ENCODE assay signal across 10 mouse cellular contexts in the genomic region with DNA sequence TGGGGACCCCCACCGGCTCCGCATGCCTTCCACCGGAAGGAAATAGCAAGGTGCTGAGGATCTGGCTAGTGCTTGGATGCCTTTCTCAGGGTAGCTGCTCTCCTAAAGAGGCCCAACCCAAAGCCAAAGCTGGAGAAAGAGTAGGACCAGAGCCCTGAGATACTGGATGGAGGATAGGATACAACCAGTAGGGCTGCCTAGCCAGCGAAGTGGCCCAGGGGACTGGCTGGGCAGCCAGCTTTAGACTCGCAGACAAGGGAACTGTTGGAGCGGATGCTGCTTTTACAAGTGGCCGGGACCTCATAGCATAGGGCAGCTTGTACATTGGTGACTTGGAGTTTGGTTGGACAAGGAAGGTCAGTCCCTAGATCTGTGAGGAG. TPM values are rescaled to one million over a fixed set of nuclear protein-coding genes. Genes with fewer than 3 reads are reported as not detected.
A peak's percentile ranks its signal among the peaks of the same experiment; 100 is the strongest.
DNase-seq lines count a peak whose midpoint lies in the region; ATAC-seq and TF ChIP-seq lines count a peak whose summit lies in the region.
"Had no signal": no experiment of that assay in that cellular context is flagged by ENCODE, and none has a peak within 500 bp of the region (broad histone marks: within the 10 kb centered on the region; RNA-seq: fewer than 3 reads in every experiment).

No protein-coding gene starts in this region.

- no peak overlapping the region for H3K9ac ChIP-seq in forebrain, embryonic 16.5 days (replicated peaks; ENCODE audit: low read depth, low read length)
- H3K9ac ChIP-seq in limb, embryonic 14.5 days (ENCODE audit: low read depth, low read length, severe bottlenecking), result peak overlapping the region; percentile 57; the same call in 1 of the 2 replicates
- H3K9ac ChIP-seq in stomach, embryonic 16.5 days (ENCODE audit: low read length), result peak overlapping the region; percentile 70; the same call in 1 of the 2 replicates

- H3K27me3 ChIP-seq in forebrain, embryonic 10.5 days (ENCODE audit: poor library complexity, severe bottlenecking), result peaks cover 73% of the 10 kb centered on the region
- H3K27me3 ChIP-seq in forebrain, embryonic 16.5 days (replicated peaks; ENCODE audit: control insufficient read depth, insufficient read depth, low read length), result no peaks in the 10 kb centered on the region; the same call in 1 of the 2 replicates
- peaks cover 3% of the 10 kb centered on the region; the same call in 1 of the 2 replicates for H3K27me3 ChIP-seq in spleen, adult 2 months (ENCODE audit: control insufficient read depth, insufficient read depth, low read length)
- H3K27me3 ChIP-seq in limb, embryonic 14.5 days (ENCODE audit: control insufficient read depth, insufficient read depth, low read length), result no peaks in the 10 kb centered on the region; the same call in 1 of the 2 replicates
- H3K27me3 ChIP-seq in stomach, embryonic 16.5 days (ENCODE audit: control insufficient read depth, insufficient read depth, low read length), result peaks cover 14% of the 10 kb centered on the region

- no peaks in the 10 kb centered on the region for H3K9me3 ChIP-seq in forebrain, embryonic 10.5 days
- H3K9me3 ChIP-seq in forebrain, embryonic 16.5 days (ENCODE audit: control insufficient read depth, low read length), result no peaks in the 10 kb centered on the region
- no peaks in the 10 kb centered on the region for H3K9me3 ChIP-seq in limb, embryonic 14.5 days (ENCODE audit: control insufficient read depth, low read length)
- no peaks in the 10 kb centered on the region for H3K9me3 ChIP-seq in stomach, embryonic 16.5 days (replicated peaks; ENCODE audit: control insufficient read depth, low read length)

- no peak for ATAC-seq in forebrain, embryonic 16.5 days
- no peak for ATAC-seq in limb, embryonic 14.5 days (ENCODE audit: low FRiP score, low read depth)
- ATAC-seq in stomach, embryonic 16.5 days (ENCODE audit: insufficient read depth, low FRiP score), result no peak
- no peak for ATAC-seq in monocyte, adult 5-6 weeks (replicated peaks; ENCODE audit: insufficient number of reproducible peaks, low FRiP score, low TSS enrichment, poor library complexity, severe bottlenecking)

- WGBS in forebrain, embryonic 10.5 days, result 69% methylated on average over 7 of the region's 7 CpGs
- 73% methylated on average over 7 of the region's 7 CpGs for WGBS in forebrain, embryonic 16.5 days
- 81% methylated on average over 7 of the region's 7 CpGs for WGBS in spleen, adult 2 months
- WGBS in limb, embryonic 14.5 days, result 68% methylated on average over 7 of the region's 7 CpGs
- WGBS in stomach, embryonic 16.5 days, result 80% methylated on average over 7 of the region's 7 CpGs

- H3K27ac ChIP-seq in forebrain, embryonic 10.5 days, result peak overlapping the region; percentile 81
- H3K27ac ChIP-seq in forebrain, embryonic 16.5 days (ENCODE audit: low read length), result no peak overlapping the region
- H3K27ac ChIP-seq in spleen, adult 2 months (ENCODE audit: insufficient read depth, low read length), result no peak overlapping the region
- H3K27ac ChIP-seq in limb, embryonic 14.5 days (replicated peaks; ENCODE audit: low read depth, low read length), result no peak overlapping the region
- no peak overlapping the region for H3K27ac ChIP-seq in stomach, embryonic 16.5 days (ENCODE audit: low read length)
- H3K27ac ChIP-seq: layer of hippocampus, adult 2 months had no signal

- H3K36me3 ChIP-seq in forebrain, embryonic 10.5 days (replicated peaks), result no peaks in the 10 kb centered on the region
- no peaks in the 10 kb centered on the region for H3K36me3 ChIP-seq in forebrain, embryonic 16.5 days (ENCODE audit: control insufficient read depth, insufficient read depth)
- no peaks in the 10 kb centered on the region for H3K36me3 ChIP-seq in spleen, adult 2 months (ENCODE audit: control insufficient read depth, insufficient read depth, low read length)
- no peaks in the 10 kb centered on the region for H3K36me3 ChIP-seq in limb, embryonic 14.5 days (ENCODE audit: control insufficient read depth, insufficient read depth, low read length)
- H3K36me3 ChIP-seq in stomach, embryonic 16.5 days (ENCODE audit: control insufficient read depth, insufficient read depth, low read length), result no peaks in the 10 kb centered on the region

- no peak for TF ChIP-seq POLR2A in spleen, adult 2 months (IDR thresholded peaks at IDR 0.05; ENCODE audit: low read depth, low read length)
- TF ChIP-seq POLR2A in limb, embryonic 14.5 days (IDR thresholded peaks at IDR 0.05; ENCODE audit: borderline replicate concordance, extremely low read depth, insufficient read depth, insufficient read length), result no peak

- DNase-seq in forebrain, embryonic 10.5 days (ENCODE audit: extremely low spot score, low spot score), result no peak
- DNase-seq in spleen, adult 2 months (ENCODE audit: low read depth in 1 of 2, low spot score in 2 of 2), result no peak
- no peak for DNase-seq in spleen, postnatal 10 days (ENCODE audit: low spot score in 2 of 2)
- DNase-seq in limb, embryonic 14.5 days (ENCODE audit: low spot score), result no peak
- no peak for DNase-seq in adrenal gland, adult 2 months
- DNase-seq: right cerebral cortex, postnatal 25 days had no signal

- H3K4me3 ChIP-seq in forebrain, embryonic 10.5 days, result peak overlapping the region; percentile 58
- H3K4me3 ChIP-seq in forebrain, embryonic 16.5 days (replicated peaks; ENCODE audit: low read length), result no peak overlapping the region
- H3K4me3 ChIP-seq in spleen, adult 2 months (ENCODE audit: extremely low read depth, insufficient read depth, insufficient read length), result peak overlapping the region; percentile 59; the same call in 1 of the 2 replicates
- peak overlapping the region; percentile 39 for H3K4me3 ChIP-seq in limb, embryonic 14.5 days (replicated peaks; ENCODE audit: low read length)
- peak overlapping the region; percentile 51 for H3K4me3 ChIP-seq in stomach, embryonic 16.5 days (replicated peaks; ENCODE audit: low read length)

- no peak for TF ChIP-seq CTCF in spleen, adult 2 months (IDR thresholded peaks at IDR 0.05; ENCODE audit: extremely low read depth, insufficient read depth, insufficient read length, insufficient replicate concordance)

- H3K4me1 ChIP-seq in forebrain, embryonic 10.5 days, result peaks cover 12% of the 10 kb centered on the region
- peaks cover 10% of the 10 kb centered on the region for H3K4me1 ChIP-seq in forebrain, embryonic 16.5 days (replicated peaks; ENCODE audit: control insufficient read depth, insufficient read depth, low read length)
- H3K4me1 ChIP-seq in spleen, adult 2 months (ENCODE audit: control insufficient read depth, insufficient read depth, insufficient read length), result peaks cover 8% of the 10 kb centered on the region
- peaks cover 3% of the 10 kb centered on the region; the same call in 1 of the 2 replicates for H3K4me1 ChIP-seq in limb, embryonic 14.5 days (ENCODE audit: control insufficient read depth, insufficient read depth, low read length)
- 0 out of 2 replicates have a peak, but pooled peaks cover 4% of the 10 kb centered on the region for H3K4me1 ChIP-seq in stomach, embryonic 16.5 days (ENCODE audit: control insufficient read depth, insufficient read depth, low read length)

- H3K4me2 ChIP-seq in forebrain, embryonic 16.5 days (ENCODE audit: low read length), result no peak overlapping the region
- peak overlapping the region; percentile 66 for H3K4me2 ChIP-seq in limb, embryonic 14.5 days (replicated peaks; ENCODE audit: low read depth, low read length, severe bottlenecking)
- H3K4me2 ChIP-seq in stomach, embryonic 16.5 days (ENCODE audit: low read depth, low read length), result peak overlapping the region; percentile 93

RNA-seq across cellular contexts. Expression of gene Adcy7, which starts 0.8 kb away (rescaled TPM):
- polyA plus RNA-seq in forebrain, embryonic 10.5 days (2016; fragmentation: Nextera tagmentation; extraction: Ambion mirVana), result 3.1 and 4.0 TPM in 2 replicates
- polyA plus RNA-seq in forebrain, embryonic 16.5 days (2015; fragmentation: Nextera tagmentation; extraction: Ambion mirVana), result 2.1 TPM in 2 replicates
- polyA plus RNA-seq in spleen, adult 2 months (2012; rRNA removed), result 76.9 and 98.6 TPM in 2 replicates
- 7.9 and 8.9 TPM in 2 replicates for polyA plus RNA-seq in limb, embryonic 14.5 days (2012; rRNA removed)
- 7.3 and 7.8 TPM in 2 replicates for polyA plus RNA-seq in limb, embryonic 14.5 days (2014; fragmentation: Nextera tagmentation; extraction: Ambion mirVana)
- 8.7 and 8.9 TPM in 2 replicates for polyA plus RNA-seq in stomach, embryonic 16.5 days (2015; fragmentation: Nextera tagmentation; extraction: Ambion mirVana)
- 154 to 221 TPM (median 156 TPM) in 3 replicates for total RNA-seq in monocyte, adult 5-6 weeks (2017)
- 10 to 100 TPM in 1 of 2 experiments, 1 to 10 TPM in 1; 4.8 to 18.6 TPM for total RNA-seq in adrenal gland, adult 2 months (2021)
- polyA plus RNA-seq in adrenal gland, adult 2 months (2012; rRNA removed), result 8.7 and 11.3 TPM in 2 replicates
